Mouse (Mus musculus) liver, adult 2 months (tissue): ENCODE results near the gene Rbp3.

Experiments
- CTCF ChIP-seq: fragments of 200-500 bp; IDR thresholded peaks from 2 replicates; pipeline ENCODE4 v1.5.1; 2011; ENCODE audit warnings: low read depth, low read length, control low read depth
- POLR2A ChIP-seq: fragments of 200-500 bp; IDR thresholded peaks from 2 replicates; pipeline ENCODE4 v1.6.1; 2011; ENCODE audit warnings: low read length, control low read depth; ENCODE audit not compliant: insufficient read depth; ENCODE audit errors: extremely low read depth

DNA sequence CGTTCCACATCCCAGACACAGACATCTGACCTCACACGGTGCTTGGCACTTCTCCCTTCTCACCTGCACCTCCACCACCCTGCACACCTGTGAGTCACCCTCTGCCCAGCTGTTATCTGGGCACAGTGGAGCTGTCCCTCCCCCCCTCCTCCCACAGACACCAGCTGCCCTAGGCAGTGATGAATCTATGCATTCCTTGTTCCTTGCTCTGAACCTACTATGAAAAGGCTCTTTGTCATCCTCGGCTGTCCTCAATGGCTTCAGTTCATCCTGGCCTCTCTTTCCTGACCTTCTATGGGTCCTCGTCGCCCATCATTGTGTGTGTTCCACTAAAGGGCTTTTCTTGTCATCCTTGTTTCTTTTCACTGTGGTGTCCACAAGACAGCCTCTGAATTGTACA lies 20.9 kb downstream of the Rbp3 start:
- TF ChIP-seq POLR2A (no peak), CTCF (no peak)
